Mouse (Mus musculus) forebrain, embryonic 12.5 days (tissue): ENCODE measurements around the gene Tcea3. TPM values are rescaled to one million over a fixed set of nuclear protein-coding genes. Genes with fewer than 3 reads are reported as not detected.

Source experiments
- ATAC-seq: fragments of 200-750 bp; cut with Nextera tagmentation; 2 replicates; pipeline ENCODE4 v1.8.0; 2017; ENCODE audit warnings: moderate TSS enrichment; ENCODE audit not compliant: low FRiP score
- H3K27ac ChIP-seq: fragments of 300-500 bp; sonication (generic); 2 replicates; pipeline ENCODE4 v1.5.1; 2016; ENCODE audit warnings: mild to moderate bottlenecking
- H3K27me3 ChIP-seq: fragments of 300-500 bp; sonication (generic); 2 replicates; pipeline ENCODE4 v1.6.1; 2016; ENCODE audit warnings: mild to moderate bottlenecking
- H3K36me3 ChIP-seq: fragments of 300-500 bp; sonication (generic); replicated peaks from 2 replicates; pipeline ENCODE4 v1.6.1; 2016; ENCODE audit warnings: mild to moderate bottlenecking
- H3K4me1 ChIP-seq: fragments of 300-500 bp; sonication (generic); 2 replicates; pipeline ENCODE4 v1.6.1; 2016
- H3K4me2 ChIP-seq: fragments of 300-500 bp; sonication (generic); 2 replicates; pipeline ENCODE4 v1.6.1; 2016; ENCODE audit warnings: mild to moderate bottlenecking, moderate library complexity
- H3K4me3 ChIP-seq: fragments of 300-500 bp; sonication (generic); replicated peaks from 2 replicates; pipeline ENCODE4 v1.5.1; 2016; ENCODE audit warnings: mild to moderate bottlenecking
- H3K9ac ChIP-seq: fragments of 300-500 bp; sonication (generic); 2 replicates; pipeline ENCODE4 v1.6.1; 2016; ENCODE audit warnings: mild to moderate bottlenecking
- H3K9me3 ChIP-seq: fragments of 300-500 bp; sonication (generic); 2 replicates; pipeline ENCODE4 v1.6.1; 2016
- WGBS: fragments of 180-500 bp; shearing (Covaris S2); methylation state at CpG from one replicate; pipeline ENCODE4 v1.1.7; 2016; 5-methylcytosine and 5-hydroxymethylcytosine counted together
- polyA plus RNA-seq: library from polyadenylated mRNA; unstranded; fragments of >200 nt; fragmentation: Nextera tagmentation; extraction: Ambion mirVana; gene quantifications from 2 replicates; pipeline ENCODE4 v1.2.1, GENCODE M21; 2016

Tcea3 gene
- polyA plus RNA-seq, 1 experiment from 2014 or later, result 1.9 TPM

GRCm38 (mm10) chr4:136285348-136285810 is 37.9 kb downstream of the Tcea3 start:
- peak overlapping the region; percentile 70; the same call in 1 of the 2 replicates for H3K9ac ChIP-seq
- H3K4me2 ChIP-seq, result peak overlapping the region; percentile 87
- H3K36me3 ChIP-seq, result peaks cover 33% of the 10 kb centered on the region
- H3K27ac ChIP-seq, result peak overlapping the region; percentile 94
- peak overlapping the region; percentile 69 for H3K4me3 ChIP-seq
- H3K9me3 ChIP-seq, result peaks cover 7% of the 10 kb centered on the region
- WGBS, result under 1% methylated on average over 25 of the region's 25 CpGs
- peaks cover 55% of the 10 kb centered on the region for H3K4me1 ChIP-seq
- ATAC-seq, result peak; percentile 94
- H3K27me3 ChIP-seq, result peaks cover 21% of the 10 kb centered on the region

- WGBS, result under 1% methylated on average over 29 of the region's 29 CpGs
- Histone ChIP-seq H3K36me3 (peaks cover 38% of the 10 kb centered on the region), H3K9ac (peak overlapping the region; percentile 70), H3K9me3 (peaks cover 7% of the 10 kb centered on the region), H3K4me3 (peak overlapping the region; percentile 69), H3K4me1 (peaks cover 61% of the 10 kb centered on the region), H3K27ac (peak overlapping the region; percentile 94), H3K4me2 (peak overlapping the region; percentile 87), H3K27me3 (peaks cover 26% of the 10 kb centered on the region)
- ATAC-seq, result peak; percentile 84
Observed at GRCm38 (mm10) chr4:136285811-136286371, 38.4 kb downstream of the Tcea3 start.

GRCm38 (mm10) chr4:136289918-136290780 is 42.6 kb downstream of the Tcea3 start:
- Histone ChIP-seq H3K4me1 (peaks cover 35% of the 10 kb centered on the region), H3K4me3 (peak overlapping the region; percentile 15; the same call in 1 of the 2 replicates), H3K27me3 (peaks cover 26% of the 10 kb centered on the region), H3K27ac (no peak overlapping the region), H3K4me2 (peak overlapping the region; percentile 27), H3K9ac (peak overlapping the region; percentile 47), H3K9me3 (peaks cover 7% of the 10 kb centered on the region), H3K36me3 (peaks cover 77% of the 10 kb centered on the region)
- ATAC-seq, result no peak
- WGBS, result 25% methylated on average over 66 of the region's 66 CpGs

GRCm38 (mm10) chr4:136290781-136291595 is 43.5 kb downstream of the Tcea3 start:
- peak overlapping the region; percentile 15; the same call in 1 of the 2 replicates for H3K4me3 ChIP-seq
- H3K9ac ChIP-seq, result peak overlapping the region; percentile 47
- 32% methylated on average over 39 of the region's 39 CpGs for WGBS
- H3K27ac ChIP-seq, result no peak overlapping the region
- peaks cover 35% of the 10 kb centered on the region for H3K4me1 ChIP-seq
- peak overlapping the region; percentile 27 for H3K4me2 ChIP-seq
- ATAC-seq, result no peak
- H3K9me3 ChIP-seq, result peaks cover 7% of the 10 kb centered on the region
- peaks cover 80% of the 10 kb centered on the region for H3K36me3 ChIP-seq
- peaks cover 26% of the 10 kb centered on the region for H3K27me3 ChIP-seq

GRCm38 (mm10) chr4:136291692-136292091 is 44.2 kb downstream of the Tcea3 start:
- ATAC-seq, result no peak
- Histone ChIP-seq H3K4me2 (no peak overlapping the region), H3K36me3 (peaks cover 80% of the 10 kb centered on the region), H3K27ac (no peak overlapping the region), H3K9me3 (peaks cover 7% of the 10 kb centered on the region), H3K4me3 (no peak overlapping the region), H3K4me1 (peaks cover 29% of the 10 kb centered on the region), H3K9ac (no peak overlapping the region), H3K27me3 (peaks cover 26% of the 10 kb centered on the region)
- WGBS, result 84% methylated on average over 6 of the region's 6 CpGs

GRCm38 (mm10) chr4:136295941-136296340 is 48.4 kb downstream of the Tcea3 start:
- Histone ChIP-seq H3K27me3 (no peaks in the 10 kb centered on the region), H3K9ac (no peak overlapping the region), H3K27ac (no peak overlapping the region), H3K4me1 (peaks cover 4% of the 10 kb centered on the region), H3K4me3 (no peak overlapping the region), H3K9me3 (no peaks in the 10 kb centered on the region), H3K4me2 (no peak overlapping the region), H3K36me3 (peaks cover 41% of the 10 kb centered on the region)
- whole genome bisulfite sequencing, result 76% methylated on average over 7 of the region's 7 CpGs
- no peak for ATAC-seq

- Histone ChIP-seq H3K36me3 (no peaks in the 10 kb centered on the region), H3K27me3 (no peaks in the 10 kb centered on the region; the same call in 1 of the 2 replicates), H3K9me3 (no peaks in the 10 kb centered on the region), H3K9ac (no peak overlapping the region), H3K4me3 (no peak overlapping the region), H3K4me2 (no peak overlapping the region), H3K4me1 (no peaks in the 10 kb centered on the region), H3K27ac (no peak overlapping the region)
- 80% methylated on average over 4 of the region's 4 CpGs for WGBS
- no peak for ATAC-seq
Observed at GRCm38 (mm10) chr4:136302462-136302861, 54.9 kb downstream of the Tcea3 start.

- no peak overlapping the region for H3K27ac ChIP-seq
- H3K4me1 ChIP-seq, result peaks cover 1% of the 10 kb centered on the region; the same call in 1 of the 2 replicates
- H3K27me3 ChIP-seq, result no peaks in the 10 kb centered on the region; the same call in 1 of the 2 replicates
- ATAC-seq, result no peak
- no peak overlapping the region for H3K4me3 ChIP-seq
- WGBS, result 49% methylated on average over 2 of the region's 2 CpGs
- H3K4me2 ChIP-seq, result no peak overlapping the region
- no peaks in the 10 kb centered on the region for H3K36me3 ChIP-seq
- H3K9me3 ChIP-seq, result no peaks in the 10 kb centered on the region
- H3K9ac ChIP-seq, result no peak overlapping the region
Observed at GRCm38 (mm10) chr4:136304181-136304580, 56.7 kb downstream of the Tcea3 start.

GRCm38 (mm10) chr4:136308355-136308754 is 60.8 kb downstream of the Tcea3 start:
- H3K4me2 ChIP-seq, result no peak overlapping the region
- ATAC-seq, result no peak
- no peaks in the 10 kb centered on the region for H3K9me3 ChIP-seq
- no peaks in the 10 kb centered on the region; the same call in 1 of the 2 replicates for H3K27me3 ChIP-seq
- no peak overlapping the region for H3K27ac ChIP-seq
- WGBS, result 64% methylated on average over 2 of the region's 2 CpGs
- H3K36me3 ChIP-seq, result no peaks in the 10 kb centered on the region
- no peak overlapping the region for H3K9ac ChIP-seq
- peaks cover 21% of the 10 kb centered on the region for H3K4me1 ChIP-seq
- no peak overlapping the region for H3K4me3 ChIP-seq

GRCm38 (mm10) chr4:136309780-136310179 is 62.3 kb downstream of the Tcea3 start:
- H3K9me3 ChIP-seq, result no peaks in the 10 kb centered on the region
- H3K4me3 ChIP-seq, result peak overlapping the region; percentile 94
- H3K36me3 ChIP-seq, result no peaks in the 10 kb centered on the region
- H3K4me2 ChIP-seq, result peak overlapping the region; percentile 65
- H3K4me1 ChIP-seq, result peaks cover 34% of the 10 kb centered on the region
- H3K27ac ChIP-seq, result peak overlapping the region; percentile 99
- WGBS, result 6% methylated on average over 11 of the region's 11 CpGs
- H3K27me3 ChIP-seq, result no peaks in the 10 kb centered on the region; the same call in 1 of the 2 replicates
- no peak for ATAC-seq
- peak overlapping the region; percentile 65 for H3K9ac ChIP-seq

- Histone ChIP-seq H3K27me3 (no peaks in the 10 kb centered on the region; the same call in 1 of the 2 replicates), H3K4me1 (peaks cover 38% of the 10 kb centered on the region), H3K4me3 (peak within 1 kb of the TSS; percentile 94), H3K9me3 (no peaks in the 10 kb centered on the region), H3K27ac (peak within 1 kb of the TSS; percentile 99), H3K9ac (peak within 1 kb of the TSS; percentile 100), H3K4me2 (peak within 1 kb of the TSS; percentile 65), H3K36me3 (no peaks in the 10 kb centered on the region)
- WGBS, result under 1% methylated on average over 55 of the region's 65 CpGs
- ATAC-seq, result peak; percentile 100
Observed at GRCm38 (mm10) chr4:136310229-136311041, 62.9 kb downstream of the Tcea3 start, which contains the start of gene Hnrnpr. Gene Hnrnpr, plus strand, starts transcription at chr4:136310942.
